Mouse (Mus musculus) lung, postnatal 25 days (tissue): ENCODE results near the gene Hscb.
"Not testable (repeated sequence)": the region's sequence is repeated elsewhere in the genome, so short reads cannot be mapped to it uniquely, and the experiment has no call there.

Experiments used
- DNase-seq: peaks from one replicate; pipeline ENCODE4 v3.0.0; 2022; ENCODE audit warnings: low spot score

Hscb gene

DNA sequence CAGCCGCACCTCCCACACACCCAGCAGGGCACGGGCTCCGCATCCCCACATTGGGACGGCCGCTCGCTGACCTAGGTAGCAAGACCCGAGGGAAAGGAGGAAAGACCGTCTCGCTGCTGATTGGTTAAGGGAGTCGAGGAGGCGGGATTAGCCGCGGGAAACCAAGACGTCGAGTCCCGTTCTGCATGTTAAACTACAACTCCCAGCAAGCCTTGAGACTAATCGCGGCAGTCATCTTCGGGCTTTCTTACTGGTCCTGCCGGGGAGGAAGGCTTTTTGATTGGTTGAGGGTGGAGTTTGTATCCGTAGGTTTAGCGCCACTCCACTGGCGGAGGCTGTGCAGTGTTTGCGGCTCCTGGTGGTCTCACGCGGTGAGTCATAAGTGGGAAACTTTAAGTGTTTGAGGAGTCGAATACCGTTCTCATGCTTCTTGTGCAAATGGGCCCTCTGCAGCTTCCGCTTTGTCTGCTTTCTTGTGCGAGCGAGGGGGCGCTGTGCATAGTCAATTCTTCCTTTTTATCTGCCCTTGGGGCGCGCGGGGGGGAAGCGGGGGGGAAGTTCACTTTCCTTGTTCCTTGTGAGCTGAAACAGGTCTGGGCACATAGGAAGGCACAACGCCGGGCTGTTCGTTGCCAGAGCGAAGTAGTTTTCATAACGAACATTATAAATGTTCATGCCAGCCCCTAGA lies at the start of gene Hscb, which contains the start of gene Chek2:
Gene Hscb, minus strand, starts transcription at position 100 of the 688 bp plus-strand sequence.
Gene Chek2, plus strand, starts transcription at position 302 of the 688 bp plus-strand sequence.
- peak; percentile 99 for DNase-seq

- no peak for DNase-seq
Measured at GRCm38 (mm10) chr5:110888596-110888995, 49.0 kb upstream of the Hscb start.

DNA sequence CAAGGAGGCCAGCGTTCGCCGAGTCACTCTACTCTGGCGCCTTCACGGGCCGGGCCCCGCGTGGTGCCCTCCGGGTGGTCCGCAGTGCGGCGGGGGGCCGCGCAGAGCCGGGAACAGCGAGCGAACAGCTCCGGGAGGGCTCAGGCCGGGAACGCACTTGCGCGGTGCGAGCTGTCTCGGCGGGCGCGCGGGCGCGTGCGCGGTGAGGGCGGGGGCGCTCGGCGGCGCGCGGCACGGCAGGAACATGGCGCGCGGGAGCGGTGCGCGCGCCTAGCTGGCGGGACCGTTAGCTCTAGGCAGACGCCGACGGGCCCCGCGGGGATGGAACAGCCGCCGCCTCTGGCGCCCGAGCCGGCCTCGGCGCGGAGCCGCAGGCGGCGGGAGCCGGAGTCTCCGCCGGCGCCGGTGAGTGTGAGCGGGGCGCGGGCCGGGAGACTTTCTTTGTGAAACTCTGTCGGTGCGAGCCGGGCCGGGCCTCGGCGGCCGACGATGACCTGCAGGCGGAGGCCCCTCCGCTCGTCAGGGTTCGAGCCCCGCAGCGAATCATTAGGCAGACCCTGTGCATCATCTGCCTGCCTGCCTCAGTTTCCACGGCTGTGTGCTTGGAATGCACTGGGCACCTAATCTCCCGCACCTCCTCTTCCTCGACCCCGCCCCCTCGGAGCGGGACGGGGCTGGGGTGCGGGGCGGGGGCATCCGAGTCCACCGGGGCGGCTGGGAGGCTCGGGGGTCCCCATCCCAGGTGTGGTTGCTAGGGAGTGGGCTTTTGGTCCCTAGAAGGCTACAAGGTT lies 40.2 kb upstream of the Hscb start, which contains the start of gene Ttc28:
Gene Ttc28, plus strand, starts transcription at position 220 of the 791 bp plus-strand sequence.
- peak; percentile 76 for DNase-seq

DNA sequence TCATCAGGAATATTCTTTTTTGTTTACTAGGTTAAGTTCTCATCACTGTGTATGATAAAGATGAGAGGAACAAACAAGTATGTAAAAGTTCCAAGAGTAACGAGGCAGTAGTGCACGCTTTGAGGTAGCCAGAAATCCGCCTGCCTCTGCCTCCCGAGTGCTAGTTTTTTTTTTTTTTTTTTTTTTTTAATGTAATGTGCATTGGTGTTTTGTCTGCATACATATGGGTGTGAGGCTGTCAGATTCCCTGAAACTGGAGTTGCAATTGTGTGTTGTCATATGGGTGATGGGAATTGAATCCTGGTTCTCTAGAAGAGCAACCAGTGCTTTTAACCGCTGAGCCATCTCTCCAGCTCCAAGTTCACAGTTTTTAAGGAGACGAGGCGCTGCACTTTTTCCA lies 39.5 kb upstream of the Hscb start:
- DNase-seq, result no peak

DNA sequence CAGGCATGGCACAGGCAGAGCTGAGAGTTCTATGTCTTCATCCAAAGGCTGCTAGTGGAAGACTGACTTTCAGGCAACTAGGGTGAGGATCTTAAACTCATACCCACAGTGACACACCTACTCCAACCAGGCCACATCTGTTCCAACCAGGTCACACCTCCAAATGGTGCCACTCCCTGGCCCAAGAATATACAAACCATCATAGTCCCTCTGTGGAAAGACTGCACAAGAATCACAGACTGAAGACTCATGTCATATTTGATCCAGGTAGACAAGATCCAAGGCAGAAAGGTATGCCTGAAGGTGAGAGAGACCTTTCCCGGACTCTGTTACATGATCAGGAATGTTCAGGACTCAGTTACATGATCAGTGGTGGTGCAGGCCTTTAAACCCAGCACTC lies 38.9 kb upstream of the Hscb start:
- DNase-seq, result not testable (repeated sequence)

GRCm38 (mm10) chr5:110877666-110878505 lies 38.3 kb upstream of the Hscb start:
- no peak for DNase-seq

DNA sequence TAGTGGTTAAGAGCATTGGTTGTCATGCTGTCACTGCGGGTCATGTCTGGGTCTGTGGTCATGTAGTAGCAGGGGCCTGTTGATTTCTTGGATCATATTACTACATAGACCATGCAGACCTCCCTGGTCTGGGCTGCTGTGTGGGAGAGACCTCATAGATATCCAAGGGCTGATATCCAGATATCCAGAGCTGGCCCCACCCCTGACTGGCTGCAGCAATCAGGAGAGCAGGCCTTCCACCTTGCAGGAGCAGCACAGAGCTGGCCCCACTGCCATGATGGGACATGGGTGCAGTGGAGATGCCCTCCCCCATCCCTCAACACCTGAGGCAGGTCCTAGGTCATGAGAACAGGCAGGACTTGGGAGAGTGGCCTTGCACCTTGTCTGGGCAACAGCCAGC lies 35.7 kb upstream of the Hscb start:
- no peak for DNase-seq

DNA sequence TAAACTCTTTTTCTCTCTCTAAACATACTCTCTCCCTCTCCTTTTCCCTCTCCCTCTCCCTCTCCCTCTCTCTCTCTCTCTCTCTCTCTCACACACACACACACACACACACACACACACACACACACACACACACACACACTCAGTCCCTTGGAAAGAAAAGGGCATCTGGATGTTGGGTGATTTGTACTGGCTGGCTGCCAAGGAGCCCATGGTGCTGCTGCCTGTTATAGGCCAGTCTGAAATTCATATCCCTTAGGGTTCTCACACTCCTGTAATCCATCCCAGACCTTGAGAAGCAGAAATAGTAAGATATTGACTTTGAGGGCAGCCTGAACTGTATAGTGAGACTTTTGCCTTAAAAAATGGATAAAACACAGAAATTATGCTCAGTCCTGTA lies 35.1 kb upstream of the Hscb start:
- no peak for DNase-seq

- no peak for DNase-seq
Measured at GRCm38 (mm10) chr5:110873160-110873559, 33.6 kb upstream of the Hscb start.

DNA sequence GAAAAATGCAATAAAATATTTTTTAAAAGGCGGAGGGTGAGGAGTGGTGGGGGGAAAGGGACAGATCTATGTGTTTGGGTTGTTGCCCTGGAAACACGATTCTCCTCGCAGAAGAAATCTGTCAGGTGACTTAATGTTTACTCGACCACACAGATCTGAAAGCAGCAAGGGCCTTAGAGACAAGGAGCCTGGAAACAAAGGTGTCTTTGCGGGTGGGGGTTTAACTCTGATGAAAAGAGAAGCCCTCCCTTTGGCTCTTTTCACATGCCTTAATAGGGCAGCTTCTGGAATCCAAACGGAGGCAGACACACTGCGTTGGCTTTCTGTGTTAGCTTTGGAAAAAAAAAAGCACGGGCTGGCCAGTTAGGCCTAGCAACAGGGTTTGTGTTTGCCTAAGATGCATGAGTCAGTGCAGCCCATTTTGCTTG lies 29.7 kb upstream of the Hscb start:
- DNase-seq, result no peak

DNA sequence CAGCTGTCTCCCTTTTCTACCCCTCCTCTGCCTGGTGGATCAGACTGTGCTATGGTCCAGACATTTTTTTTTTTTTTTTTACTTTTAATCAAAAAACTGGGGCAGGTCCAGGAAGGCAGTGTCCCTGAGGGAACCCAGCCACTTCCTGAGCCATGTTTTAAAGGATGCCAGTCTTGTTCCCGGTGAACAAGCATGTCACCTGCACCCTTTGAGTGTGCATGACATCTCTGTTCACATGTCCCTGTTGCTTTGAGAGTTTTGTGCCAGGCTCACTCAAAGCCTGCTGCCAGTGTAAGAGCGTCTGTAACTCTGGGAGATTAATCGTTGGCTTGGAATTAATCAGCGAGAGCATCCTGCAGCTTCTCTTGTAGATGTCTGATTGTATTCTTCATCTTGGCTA lies 28.9 kb upstream of the Hscb start:
- no peak for DNase-seq

GRCm38 (mm10) chr5:110860445-110860844 lies 20.9 kb upstream of the Hscb start:
- DNase-seq, result no peak

- peak; percentile 78 for DNase-seq
Measured at GRCm38 (mm10) chr5:110859013-110859650, 19.6 kb upstream of the Hscb start.

- DNase-seq, result no peak
Measured at GRCm38 (mm10) chr5:110857091-110857490, 17.5 kb upstream of the Hscb start.

- DNase-seq, result no peak
Measured at GRCm38 (mm10) chr5:110852990-110853389, 13.4 kb upstream of the Hscb start.

DNA sequence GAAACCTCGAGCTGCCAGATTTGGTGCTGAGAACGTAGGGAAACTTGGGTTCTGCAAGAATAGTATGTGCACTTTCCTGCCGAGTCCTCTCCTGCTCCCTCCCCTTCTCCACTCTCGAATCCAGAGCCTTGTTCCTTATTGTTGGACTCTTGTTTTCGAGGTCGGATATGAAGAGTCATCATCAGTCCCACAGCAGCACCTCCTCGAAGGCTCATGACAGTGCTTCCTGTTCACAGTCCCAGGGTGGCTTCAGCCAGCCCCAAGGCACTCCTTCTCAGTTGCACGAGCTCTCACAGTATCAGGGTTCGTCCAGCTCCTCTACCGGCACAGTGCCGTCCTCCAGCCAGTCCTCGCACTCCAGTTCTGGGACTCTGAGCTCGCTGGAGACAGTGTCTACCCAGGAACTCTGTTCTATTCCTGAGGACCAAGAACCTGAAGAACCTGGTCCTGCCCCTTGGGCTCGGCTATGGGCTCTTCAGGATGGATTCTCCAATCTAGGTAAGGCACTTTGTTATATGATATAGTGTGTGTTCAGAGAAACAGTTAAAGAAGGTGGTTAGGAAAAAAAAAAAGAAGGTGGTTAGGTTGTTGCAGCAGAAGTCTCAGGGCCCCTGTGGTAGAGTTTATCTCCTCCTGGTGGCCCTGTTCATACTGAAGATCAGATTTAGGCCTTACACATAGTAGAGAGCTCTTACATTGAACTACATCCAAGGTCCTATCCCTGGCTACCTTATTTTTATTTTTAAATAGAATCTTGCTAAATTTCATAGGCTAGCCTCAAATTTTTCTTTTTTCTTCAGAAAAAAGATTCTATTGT lies 1.7 kb upstream of the Hscb start:
- DNase-seq, result no peak

DNA sequence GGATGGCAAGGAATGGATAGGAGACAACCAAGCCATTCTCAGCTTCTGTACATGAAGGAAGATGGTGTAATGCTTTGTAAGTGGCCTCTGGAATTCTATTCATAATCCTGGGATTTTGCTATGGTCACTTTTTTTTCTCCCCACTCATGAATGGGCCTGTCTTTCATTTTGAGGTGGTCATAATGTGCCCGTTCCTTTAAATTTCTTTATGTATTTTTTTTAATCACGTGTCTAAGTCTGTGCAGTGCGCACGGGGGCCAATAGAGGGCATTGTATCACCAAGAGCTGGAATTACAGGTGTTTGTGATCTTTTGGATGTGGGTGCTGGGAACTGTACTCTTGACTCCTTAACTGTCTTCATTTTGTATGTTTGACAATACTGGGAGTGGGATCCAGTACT lies 888 bp upstream of the Hscb start:
- DNase-seq, result peak; percentile 35

DNA sequence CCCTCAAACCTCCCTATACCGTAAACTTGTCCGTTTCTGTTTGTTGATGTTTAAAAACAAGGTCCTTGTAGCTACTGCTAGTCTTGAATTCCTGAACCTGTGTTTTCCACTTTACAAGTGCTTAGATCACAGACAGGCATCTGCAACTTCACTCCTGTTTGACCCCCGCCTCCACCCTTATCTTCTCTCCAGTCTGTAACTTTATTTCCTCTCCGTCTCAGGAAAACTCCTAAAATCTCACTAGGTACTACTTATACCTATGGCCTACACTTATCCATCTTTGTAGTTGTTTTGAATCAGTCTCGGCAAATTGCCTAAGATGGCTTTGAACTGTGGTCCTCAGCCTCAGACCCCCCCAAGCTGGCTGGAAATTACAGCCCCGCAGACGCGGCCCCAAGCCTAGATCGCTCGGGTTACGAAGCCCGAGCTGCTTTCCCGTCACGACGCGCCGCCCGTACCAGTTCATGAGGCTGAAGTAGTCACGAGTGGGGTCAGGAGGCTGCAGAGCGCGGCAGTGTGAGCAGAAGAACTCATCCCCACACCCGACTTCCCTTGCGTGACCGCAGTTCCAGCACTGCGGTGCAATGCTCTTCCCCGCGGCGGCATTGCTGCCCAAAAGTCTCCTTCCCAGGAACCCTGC lies 419 bp downstream of the Hscb start:
- DNase-seq, result no peak

GRCm38 (mm10) chr5:110838016-110838415 lies 1.6 kb downstream of the Hscb start:
- not testable (repeated sequence) for DNase-seq

GRCm38 (mm10) chr5:110835959-110836358 lies 3.6 kb downstream of the Hscb start:
- DNase-seq, result peak; percentile 77
